Mouse (Mus musculus) left cerebral cortex, adult 8-10 months (tissue): ENCODE measurements around the gene Agap1. TPM values are rescaled to one million over a fixed set of nuclear protein-coding genes. Genes with fewer than 3 reads are reported as not detected.

Source experiments
- DNase-seq, 2 experiments: peaks; one replicate each; pipeline ENCODE4 v3.0.0; 2022; ENCODE audit warnings: low spot score in 2 of 2
- total RNA-seq, 4 experiments: library from RNA; stranded (reverse); gene quantifications; 2 replicates each; pipeline ENCODE4 v1.2.4; 2022

The Agap1 gene
- total RNA-seq, 4 experiments from 2014 or later: 269 to 335 (median 295) TPM

DNA sequence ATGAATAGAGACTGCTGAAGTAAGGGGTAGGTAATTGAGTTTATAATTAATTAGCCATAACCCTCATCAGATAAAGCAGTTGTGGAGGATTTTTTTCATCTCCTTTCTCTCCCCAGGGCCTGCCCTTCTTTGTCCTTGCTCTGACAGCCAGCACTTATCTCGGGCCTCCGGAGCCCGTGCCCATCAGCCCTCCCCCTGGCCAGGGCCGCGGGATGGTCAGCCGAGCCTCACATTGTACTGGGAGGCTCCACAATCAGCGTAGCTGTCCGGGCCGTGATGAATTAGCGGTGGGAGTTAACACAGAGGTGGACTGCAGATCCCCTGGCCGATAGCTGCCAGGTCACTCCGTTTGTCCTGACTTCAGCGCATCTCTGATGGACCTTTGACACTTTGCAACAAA, 248.7 kb downstream of the Agap1 start:
- DNase-seq: no peak

DNA sequence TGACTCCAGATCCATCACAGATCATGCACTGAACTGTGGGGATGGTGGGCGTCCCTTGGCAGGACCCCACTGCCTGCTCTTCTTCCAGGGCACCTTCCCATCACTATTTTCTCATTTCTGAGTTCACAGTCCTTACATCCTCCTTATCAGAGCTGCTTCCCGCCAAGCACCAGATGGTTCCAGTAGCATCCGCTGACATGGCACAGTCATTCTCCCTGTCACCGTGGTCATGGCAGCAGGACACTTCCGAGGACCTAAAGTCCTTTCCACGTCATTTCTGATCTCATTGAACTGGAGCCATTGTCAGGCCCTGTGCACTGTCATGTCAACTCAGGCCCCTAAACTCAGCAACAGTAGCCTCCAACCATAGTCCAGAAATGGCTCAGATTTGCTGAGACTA, 251.1 kb downstream of the Agap1 start:
- DNase-seq: no peak

DNA sequence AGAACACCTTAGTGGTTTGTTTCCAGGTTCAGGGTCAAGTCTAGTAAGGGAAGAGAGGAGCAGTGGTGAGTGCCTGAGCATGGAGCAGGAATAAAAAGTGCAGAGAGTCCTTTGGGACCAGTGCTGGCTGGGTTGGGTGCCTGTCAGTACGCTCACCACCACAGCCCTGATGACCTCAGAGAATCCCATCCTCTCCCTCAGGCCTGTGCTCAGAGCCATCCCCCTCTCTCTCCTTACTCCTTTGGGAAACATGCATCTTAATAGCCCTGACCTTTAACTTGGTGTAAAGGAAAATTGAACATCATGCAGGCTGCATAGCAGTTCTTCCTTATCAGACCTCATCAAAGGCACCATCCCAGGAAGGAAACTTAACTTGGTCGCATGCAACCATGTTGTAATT, 252.3 kb downstream of the Agap1 start:
- no peak for DNase-seq

DNA sequence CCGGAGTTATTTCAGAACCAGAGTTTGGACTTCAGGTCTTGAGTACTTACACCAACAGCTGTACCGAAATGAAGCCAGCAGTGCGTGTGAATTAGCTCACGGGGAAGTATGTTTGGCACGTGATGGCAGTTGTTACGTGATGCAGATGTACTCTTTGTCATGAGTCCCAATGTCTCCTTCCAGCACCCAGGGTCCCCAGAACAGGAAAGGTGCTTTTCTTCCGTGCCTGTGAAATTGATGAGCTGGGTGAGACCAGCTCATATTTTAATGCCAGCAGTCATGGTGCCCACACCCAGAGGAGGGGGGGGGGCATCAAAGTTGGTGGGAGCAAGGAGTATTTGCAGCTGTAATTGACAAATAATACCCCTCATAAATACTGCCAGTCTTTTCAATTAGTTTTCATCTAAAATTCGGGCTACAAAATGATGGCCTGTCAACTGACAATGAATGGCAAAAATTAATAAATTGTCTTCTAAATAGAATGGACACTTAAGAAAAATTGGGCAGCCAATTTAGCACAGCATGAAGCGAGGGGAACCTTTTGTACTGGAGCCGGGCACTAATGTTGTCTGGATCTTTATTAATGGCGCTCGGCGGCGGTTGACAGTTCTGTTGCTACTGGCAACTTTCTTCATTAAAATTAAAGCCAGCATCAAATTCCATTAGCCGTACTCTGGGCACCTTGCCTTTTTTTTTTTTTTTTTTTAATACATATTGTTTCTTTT, 253.3 kb downstream of the Agap1 start:
- no peak for DNase-seq

DNA sequence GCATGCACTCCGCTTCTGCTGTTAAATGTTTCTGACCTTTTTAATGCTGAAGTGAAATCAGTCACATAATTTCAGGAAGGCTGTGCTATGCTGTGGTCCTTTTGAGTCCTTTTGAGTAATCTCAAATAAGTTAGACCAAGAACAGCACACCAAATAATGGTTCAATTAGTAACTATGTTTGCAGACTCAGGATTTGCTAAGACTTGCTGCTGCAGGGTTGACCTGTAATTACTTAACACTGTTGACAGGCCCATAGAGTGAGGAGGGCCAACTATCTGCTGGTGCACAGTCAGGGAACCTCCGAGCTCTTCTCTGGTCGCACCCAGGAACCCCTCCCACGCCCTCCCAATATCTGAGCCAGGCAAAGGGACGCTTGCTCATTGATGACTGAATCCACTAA, 255.2 kb downstream of the Agap1 start:
- no peak for DNase-seq

DNA sequence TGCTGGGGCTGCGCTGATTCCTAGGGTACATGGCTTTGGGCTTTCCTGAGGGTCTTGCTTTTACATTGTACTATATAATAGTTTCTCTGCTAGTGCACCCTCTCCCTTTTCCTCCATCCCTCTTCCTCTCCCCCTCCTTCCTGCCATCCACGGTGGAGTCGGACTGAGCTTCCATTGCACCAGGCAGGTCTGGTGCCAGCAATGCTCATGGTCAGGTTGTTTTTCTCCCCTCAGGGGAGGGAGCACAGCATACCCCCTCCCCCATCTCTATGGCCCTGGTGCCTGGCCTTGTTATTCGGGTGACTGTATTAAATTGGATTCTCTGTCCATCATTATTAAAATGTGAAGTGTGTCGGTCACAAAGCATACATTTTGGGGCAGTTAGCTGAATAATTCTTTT, 259.1 kb downstream of the Agap1 start:
- no peak for DNase-seq

DNA sequence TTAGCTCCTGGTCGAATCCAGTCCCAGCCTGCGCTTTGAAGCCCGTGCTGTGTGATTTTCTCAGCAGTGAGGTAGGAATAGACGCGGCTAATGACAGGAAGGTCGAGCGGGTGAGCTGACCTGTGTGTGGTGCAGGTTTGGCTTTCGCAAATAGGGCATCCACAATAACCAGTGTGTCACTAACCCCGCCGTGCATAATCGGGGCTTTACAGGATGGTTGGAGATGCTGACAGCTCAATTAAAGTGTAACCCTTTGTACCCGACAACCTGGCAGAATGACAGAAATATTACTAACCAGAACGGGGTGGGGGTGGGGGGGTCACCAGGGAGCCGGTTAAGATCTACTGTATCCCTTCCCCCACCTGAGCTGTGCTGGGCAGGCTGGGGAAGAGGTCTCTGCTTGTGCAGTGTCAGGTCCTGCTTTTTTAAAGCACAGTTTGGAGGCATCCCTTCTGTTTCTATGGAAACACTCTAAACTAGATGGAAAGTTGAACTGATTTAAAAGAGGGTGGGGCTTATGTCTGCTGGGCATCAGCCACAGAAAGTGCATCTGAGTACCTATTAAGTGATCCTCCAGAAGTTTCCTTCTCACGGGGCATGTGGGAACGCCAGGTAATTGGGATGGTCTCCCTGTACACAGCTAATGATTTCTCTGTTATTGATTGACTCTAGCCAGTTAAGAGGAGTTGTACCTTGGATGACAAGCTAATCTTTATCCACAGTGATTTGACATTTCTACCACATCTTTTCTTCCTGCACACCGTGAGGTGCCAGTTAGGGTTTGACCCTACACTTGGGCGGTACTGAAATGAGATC, 259.8 kb downstream of the Agap1 start:
- no peak for DNase-seq

DNA sequence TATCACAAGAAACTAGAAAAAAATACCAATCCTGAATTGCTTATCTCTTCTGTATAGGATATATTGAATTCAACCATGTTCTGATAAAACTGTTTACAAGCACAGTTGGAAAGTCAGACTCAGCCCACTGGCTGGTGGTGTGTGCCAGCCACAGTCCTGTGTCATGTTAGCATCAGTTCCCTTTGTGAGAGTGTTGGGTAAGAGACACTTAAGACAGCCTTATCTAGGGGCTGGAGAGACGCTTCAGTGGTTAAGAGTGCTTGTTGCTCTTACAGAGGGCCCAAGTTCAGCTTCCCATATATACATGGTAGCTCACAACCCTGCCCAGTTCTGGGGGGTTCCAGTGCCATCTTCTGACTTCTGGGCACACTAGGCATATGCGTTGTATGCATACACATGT, 261.6 kb downstream of the Agap1 start:
- no peak for DNase-seq

DNA sequence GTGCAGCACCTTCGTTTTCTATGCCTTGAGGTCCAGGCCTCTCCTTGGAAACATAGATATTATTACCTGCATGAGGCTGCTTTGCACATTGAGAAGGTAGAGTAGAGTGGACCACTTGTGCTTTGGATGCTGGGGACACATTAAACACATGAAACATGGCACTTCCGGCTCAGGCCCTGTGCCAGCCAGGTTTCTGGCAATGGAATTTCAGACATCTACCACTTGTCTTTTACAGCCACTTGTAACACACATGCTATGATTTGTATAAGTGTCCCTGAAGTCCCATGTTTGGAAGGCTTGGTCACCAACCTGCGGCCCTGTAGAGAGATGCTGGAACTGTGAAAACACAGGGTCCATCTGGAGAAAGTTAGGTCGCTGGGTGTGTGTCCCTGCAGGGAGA, 262.5 kb downstream of the Agap1 start:
- no peak for DNase-seq

DNA sequence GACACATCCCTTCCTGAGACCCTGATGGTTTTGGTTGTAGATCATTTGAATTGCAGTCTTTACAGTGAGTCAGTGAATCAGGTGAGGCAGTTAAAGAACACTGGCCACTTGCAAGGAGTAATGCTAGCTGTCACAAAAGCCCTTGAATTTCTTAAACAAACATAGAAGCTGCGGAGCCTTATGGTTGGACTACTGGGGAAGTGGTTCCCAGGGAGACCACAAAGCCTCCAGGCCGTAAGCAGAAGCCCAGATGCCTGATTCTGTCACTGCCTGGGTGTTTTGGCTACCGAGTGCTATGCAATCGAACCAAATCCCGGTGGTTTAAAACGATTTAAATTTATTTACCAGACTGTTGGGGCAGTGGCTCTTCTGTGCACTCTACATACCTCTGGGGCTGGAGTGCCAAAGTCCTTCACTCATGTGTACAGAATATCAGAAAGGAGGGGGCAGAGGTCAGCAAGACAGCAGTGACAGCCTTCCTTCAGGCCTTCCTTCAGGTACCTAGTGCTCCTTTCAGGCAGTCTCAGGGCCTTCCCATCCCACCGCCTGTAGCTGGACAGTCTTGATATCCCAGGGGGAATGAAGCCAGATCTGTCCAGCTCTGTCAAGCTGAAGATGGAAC, 264.3 kb downstream of the Agap1 start:
- DNase-seq: no peak

DNA sequence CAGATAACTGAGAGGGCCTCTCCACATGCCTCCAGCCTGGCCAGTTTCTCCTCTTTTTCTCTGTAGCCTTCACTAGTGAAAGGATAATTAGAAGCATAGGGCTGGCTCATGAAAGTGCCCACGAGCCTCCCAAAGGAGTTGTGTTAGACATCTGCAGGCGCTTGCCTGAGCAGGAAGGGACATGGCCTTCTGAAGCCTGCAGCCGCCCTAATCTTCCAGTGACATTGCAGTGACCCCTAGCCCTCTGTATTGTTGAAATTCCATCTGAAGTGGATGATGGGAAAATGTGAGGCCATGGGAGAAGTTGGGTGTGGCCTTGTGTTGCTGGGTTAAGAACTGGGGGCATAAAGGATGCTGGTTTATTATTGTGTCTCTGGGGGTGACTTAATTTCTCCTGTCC, 269.5 kb downstream of the Agap1 start:
- DNase-seq: no peak

DNA sequence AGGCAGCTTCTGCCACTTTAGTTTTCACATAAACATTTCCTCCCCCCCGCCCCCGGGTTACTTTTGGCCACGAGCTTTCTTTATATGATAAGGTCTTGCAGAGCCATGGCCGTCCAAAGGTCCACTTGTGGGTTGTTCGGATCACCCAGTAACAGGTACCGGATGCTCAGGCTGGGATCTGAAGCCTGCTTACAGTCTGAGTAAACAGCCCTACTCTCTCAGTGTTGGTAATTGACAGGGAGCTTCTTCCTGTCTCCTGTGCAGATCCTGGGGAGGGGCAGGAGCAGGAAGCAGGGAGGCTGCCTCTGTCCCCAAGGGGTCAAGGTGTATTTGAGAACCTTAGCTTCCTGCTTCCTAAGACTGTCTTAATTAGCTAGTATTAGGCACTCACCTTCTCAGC, 269.9 kb downstream of the Agap1 start:
- no peak for DNase-seq

DNA sequence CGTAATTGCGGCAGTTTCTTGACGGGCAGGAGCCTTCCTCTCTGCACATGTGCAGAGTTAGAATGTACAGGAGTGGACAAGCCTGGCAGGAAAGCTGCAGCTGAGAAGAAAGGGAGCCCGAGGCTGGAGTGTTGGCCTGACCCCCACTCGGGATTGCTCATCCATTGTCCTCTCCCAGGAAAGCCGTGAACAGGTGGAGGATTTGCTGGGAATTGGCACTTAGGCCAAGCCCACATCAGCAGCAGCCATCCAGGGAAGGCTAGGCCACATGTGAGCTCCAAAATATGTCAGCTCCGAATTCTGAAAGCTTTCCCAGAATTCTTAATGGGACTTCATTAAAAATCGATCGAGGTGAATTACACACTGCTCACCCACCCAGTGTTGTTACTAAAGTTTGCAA, 270.4 kb downstream of the Agap1 start:
- no peak for DNase-seq

DNA sequence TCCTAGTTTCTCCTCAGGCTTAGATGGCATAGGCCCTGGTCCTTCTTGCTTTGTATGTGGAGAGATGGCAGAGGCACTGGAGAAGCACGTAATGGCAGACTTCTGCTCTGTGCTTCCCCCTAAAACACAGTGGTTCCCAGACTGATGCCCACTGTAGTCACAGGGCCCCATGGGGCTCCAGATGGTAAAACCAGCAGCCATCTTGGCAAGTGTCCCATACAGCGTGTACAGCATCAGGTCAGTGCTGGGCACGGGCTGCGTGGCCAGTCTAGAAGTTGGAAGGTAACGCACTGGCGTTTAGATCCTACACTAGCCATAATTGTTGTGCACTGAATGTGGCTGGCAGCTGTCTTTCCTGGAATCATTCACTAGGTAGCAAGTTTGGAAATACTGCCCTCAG, 273.9 kb downstream of the Agap1 start:
- no peak for DNase-seq

DNA sequence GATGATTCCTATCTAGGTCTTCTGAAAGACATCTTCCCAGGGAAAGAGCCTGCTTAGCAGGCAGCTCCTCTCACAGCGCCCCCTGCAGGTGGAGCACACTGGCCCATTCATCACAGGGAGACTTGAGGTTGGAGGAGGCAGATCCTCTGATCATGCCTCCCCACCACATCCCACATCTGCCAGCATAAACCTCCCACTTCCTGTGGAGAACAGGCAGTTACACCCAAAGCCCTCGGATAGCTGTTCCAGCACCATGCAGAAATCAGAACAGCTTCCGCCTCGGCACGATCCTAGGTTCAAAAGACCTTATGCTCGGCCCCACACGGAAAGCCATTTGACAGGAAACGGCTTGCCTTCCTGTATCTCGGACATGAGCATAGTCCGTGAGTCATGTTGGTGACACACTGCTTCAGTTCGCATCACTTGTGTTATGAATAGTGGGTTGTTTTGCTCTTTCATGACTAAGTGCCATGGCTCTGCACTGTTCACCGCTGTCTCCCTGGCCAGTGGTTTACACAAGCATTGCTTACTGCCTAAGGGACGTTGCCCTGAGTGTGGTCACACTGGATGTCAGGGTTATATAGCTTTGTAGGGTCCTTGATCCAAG, 276.1 kb downstream of the Agap1 start:
- DNase-seq: no peak

DNA sequence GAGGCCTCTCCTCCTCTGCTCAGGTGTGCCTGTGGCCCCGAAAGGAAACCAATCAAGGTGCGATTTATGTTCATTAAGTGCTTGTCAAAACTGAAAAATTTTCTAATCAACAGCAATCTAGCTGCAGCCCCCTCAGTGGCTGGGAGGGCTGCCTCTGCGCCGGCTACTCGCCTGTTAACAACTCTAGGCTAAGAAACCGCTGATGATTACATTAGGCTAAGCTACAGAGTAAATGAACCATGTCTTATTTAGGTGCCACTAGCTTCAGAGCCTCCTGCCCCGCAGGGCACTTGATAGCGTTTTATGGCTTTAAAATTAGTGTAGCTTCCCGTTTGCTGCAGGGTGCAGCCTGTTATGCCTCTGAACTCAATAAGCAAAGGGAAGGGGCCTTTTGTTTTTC, 279.8 kb downstream of the Agap1 start:
- DNase-seq: no peak

DNA sequence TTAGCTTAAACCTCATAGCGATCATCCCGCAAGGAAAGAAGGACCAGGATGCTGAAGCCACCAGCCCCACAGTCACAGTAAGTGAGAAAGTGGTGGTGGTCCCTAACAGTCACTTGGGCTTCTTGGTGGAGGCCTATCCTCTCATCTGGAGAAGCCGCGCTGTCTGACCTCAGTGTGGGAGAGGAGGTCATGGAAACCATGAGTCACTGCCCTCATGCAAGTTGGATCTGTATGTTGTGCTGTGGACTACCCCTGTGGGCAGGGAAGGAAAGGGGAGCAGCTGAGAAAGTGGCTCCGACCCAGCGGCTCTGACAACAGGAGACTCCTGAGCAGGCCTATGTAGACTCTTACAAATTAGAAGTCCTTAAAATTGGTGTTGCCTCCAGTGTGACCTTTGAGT, 280.5 kb downstream of the Agap1 start:
- DNase-seq: no peak

DNA sequence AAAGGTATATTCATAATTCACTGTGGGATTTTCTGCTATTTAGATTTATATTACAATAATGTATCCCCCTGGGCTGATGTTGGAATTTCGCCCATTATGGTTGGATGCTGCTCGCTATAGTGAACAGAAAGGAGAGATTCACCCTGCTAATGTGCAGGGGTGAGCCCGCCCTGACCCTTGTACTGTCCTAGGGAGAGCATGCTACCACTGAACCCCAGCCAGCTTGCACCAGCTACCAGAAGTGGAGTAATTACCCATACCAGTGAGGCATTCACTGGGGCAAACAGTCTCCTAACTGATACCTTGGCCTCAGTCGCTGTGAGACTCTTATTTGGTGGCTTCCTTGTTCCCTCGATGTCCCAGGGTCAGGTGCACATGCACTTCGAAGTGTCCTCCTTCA, 281.4 kb downstream of the Agap1 start:
- no peak for DNase-seq

DNA sequence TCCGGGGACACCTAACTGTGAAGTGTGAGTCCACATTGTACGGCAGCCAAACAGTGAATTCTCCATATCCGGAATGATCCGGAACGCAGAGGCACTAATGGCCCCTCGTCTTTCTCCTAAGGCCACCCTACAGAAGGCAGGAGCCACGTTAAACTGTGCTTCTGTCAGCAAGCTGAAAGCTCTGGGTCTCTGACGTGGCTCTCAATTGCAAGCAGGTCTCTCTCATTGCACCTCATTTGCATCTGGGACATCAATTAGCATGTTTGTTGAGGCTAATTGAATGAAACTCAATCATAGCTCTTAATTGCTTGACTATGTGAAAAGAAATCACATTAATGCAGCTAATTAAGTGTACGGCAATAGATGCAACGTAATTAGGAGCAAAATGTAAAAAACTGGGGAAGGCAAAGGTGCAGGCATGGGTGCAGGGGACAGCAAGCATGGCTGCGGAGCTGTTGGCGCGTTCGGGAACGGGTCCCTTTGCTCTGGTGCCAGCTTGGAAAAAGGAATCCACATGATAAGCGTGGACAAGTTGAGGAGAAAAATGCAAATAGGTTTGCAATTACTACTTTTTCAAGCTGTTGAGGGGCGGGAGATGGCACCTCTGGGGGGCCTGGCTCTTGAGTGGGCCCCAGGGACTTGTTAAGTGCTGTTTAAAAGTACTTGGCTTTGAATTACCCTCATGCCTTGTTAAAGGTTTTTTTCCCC, 284.6 kb downstream of the Agap1 start:
- no peak for DNase-seq

DNA sequence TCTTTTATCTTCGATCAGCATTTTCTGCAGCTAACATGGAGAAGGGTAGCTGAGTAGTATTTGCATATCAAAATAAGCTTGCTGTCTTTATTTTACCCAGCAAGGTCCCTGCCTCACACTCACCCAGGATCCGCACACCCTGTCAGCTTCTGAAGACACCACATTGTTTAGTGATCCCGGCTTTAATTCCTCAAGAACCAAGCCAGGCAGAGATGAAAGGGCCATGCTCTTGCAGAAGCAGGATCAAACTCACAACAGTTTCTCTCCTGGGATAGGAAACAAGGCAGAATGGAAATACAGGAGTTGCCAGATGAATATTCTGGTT, 285.1 kb downstream of the Agap1 start:
- no peak for DNase-seq

DNA sequence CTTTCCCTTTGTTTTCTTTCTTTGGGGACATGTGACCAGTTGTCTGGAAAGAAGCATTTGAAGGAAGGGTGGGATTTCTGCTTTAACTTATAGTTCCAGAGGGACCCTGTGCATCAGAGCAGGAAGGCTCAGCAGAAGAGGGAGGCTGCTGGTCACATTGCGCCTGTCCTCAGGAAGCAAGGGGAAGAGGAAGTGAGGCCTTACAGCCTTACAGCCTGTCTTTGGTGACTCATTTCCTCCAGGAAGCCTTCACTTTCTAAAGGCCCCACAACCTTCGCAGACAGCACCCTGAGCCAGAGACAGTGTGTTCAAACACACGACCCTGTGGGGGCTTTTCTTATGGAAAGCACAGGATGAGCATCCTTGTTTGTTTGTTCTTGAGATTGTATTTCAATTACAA, 287.8 kb downstream of the Agap1 start:
- no peak for DNase-seq

DNA sequence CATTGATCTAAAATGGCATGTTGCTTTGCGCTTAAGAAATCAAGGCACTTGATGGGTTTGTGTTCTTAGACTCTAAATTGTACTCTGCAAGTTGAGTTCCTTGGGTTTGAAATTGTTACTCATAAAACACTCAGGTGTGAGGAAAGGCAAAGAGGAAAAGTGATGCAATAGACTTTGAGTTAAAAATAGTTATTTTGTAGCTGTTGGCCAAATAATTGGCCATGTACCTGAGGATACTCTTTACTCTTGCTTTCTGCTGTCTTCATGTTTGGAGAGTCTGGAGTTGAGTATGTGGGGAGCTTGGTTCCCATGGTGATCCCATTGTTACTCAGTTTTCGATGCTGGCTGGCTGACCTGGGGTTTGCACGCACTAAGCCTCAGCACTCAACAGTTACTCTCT, 291.6 kb downstream of the Agap1 start:
- DNase-seq: no peak
